Comparison of ENCODE assay signal across 17 mouse cellular contexts in the genomic region with DNA sequence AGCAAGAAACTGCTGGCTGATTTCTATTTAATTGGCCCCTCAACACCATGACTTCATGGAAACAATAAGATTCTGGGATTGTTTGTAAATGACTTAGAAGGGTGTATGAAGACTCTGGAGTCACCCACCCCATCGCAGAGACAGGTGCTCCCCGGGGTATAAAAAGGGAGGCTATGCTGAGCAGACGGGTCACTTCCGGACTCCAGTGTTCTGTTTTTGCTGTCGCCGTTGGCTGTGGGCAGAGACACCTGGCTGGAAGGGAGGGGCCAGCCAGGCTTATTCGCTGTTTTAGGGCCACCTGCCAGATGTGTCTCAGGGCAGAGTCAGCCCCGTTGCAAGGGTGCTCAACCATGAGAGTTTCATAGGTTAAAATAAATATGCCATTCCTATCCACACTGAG.
DNase-seq lines count a peak whose midpoint lies in the region; ATAC-seq and TF ChIP-seq lines count a peak whose summit lies in the region.
"Had no signal": no experiment of that assay in that cellular context is flagged by ENCODE, and none has a peak within 500 bp of the region (broad histone marks: within the 10 kb centered on the region; RNA-seq: fewer than 3 reads in every experiment).

No protein-coding gene starts in this region.

- H3K27ac ChIP-seq in heart, embryonic 16.5 days (ENCODE audit: low read length), result peak overlapping the region; percentile 65
- no peak overlapping the region for H3K27ac ChIP-seq in heart, embryonic 12.5 days (ENCODE audit: poor library complexity, severe bottlenecking)
- H3K27ac ChIP-seq in small intestine, adult 2 months (ENCODE audit: insufficient read depth, low read depth, low read length), result 0 out of 2 replicates have a peak overlapping the region, but pooled peaks have one; percentile 32
- H3K27ac ChIP-seq: embryonic facial prominence, embryonic 10.5 days; forebrain, embryonic 10.5 days; left cerebral cortex, adult 2 months; limb, embryonic 15.5 days had no signal

- peak; percentile 20; the same call in 1 of the 2 replicates for ATAC-seq in heart, embryonic 16.5 days (replicated peaks; ENCODE audit: extremely low read depth, insufficient read depth, low FRiP score)
- ATAC-seq in heart, embryonic 12.5 days (ENCODE audit: insufficient number of reproducible peaks, low FRiP score), result no peak
- ATAC-seq: intestine, embryonic 16.5 days had no signal

- 75% methylated on average over 8 of the region's 8 CpGs for WGBS in heart, embryonic 16.5 days
- WGBS in heart, embryonic 12.5 days, result 80% methylated on average over 8 of the region's 8 CpGs
- WGBS in small intestine, adult 2 months, result 35% methylated on average over 8 of the region's 8 CpGs

- H3K9me3 ChIP-seq in heart, embryonic 16.5 days (replicated peaks; ENCODE audit: control insufficient read depth, low read length), result no peaks in the 10 kb centered on the region
- no peaks in the 10 kb centered on the region for H3K9me3 ChIP-seq in heart, embryonic 12.5 days (replicated peaks)
- H3K9me3 ChIP-seq: embryonic facial prominence, embryonic 10.5 days; forebrain, embryonic 10.5 days; limb, embryonic 15.5 days; megakaryocyte, embryonic 14.5 days had no signal

- TF ChIP-seq POLR2A in small intestine, adult 2 months (IDR thresholded peaks at IDR 0.05; ENCODE audit: low read depth, low read length), result no peak

- no peak overlapping the region for H3K9ac ChIP-seq in heart, embryonic 16.5 days (ENCODE audit: low read length)
- H3K9ac ChIP-seq in heart, embryonic 12.5 days, result no peak overlapping the region
- H3K9ac ChIP-seq: limb, embryonic 15.5 days had no signal

- no peak for TF ChIP-seq CTCF in small intestine, adult 2 months (IDR thresholded peaks at IDR 0.05; ENCODE audit: extremely low read depth, insufficient read length, insufficient replicate concordance, low read depth, low read length)

- H3K4me2 ChIP-seq in heart, embryonic 16.5 days (ENCODE audit: low read depth, low read length), result no peak overlapping the region
- no peak overlapping the region for H3K4me2 ChIP-seq in heart, embryonic 12.5 days
- H3K4me2 ChIP-seq: limb, embryonic 15.5 days had no signal

- H3K27me3 ChIP-seq in heart, embryonic 16.5 days (ENCODE audit: control insufficient read depth, insufficient read depth, low read length), result no peaks in the 10 kb centered on the region
- no peaks in the 10 kb centered on the region for H3K27me3 ChIP-seq in heart, embryonic 12.5 days (replicated peaks)
- no peaks in the 10 kb centered on the region for H3K27me3 ChIP-seq in small intestine, adult 2 months (ENCODE audit: control insufficient read depth, insufficient read depth, low read length)
- H3K27me3 ChIP-seq: limb, embryonic 15.5 days had no signal

- DNase-seq in lung, postnatal 25 days (ENCODE audit: low spot score), result peak; percentile 56
- DNase-seq in lung, postnatal 14 days, result no peak
- DNase-seq in thymus, postnatal 4 days, result peak; percentile 82
- no peak for DNase-seq in adrenal gland, postnatal 14 days
- no peak for DNase-seq in cerebellum, postnatal 36 days
- DNase-seq: cerebellum, adult 2 months; gastrocnemius, postnatal 36 days; right cerebral cortex, postnatal 4 days had no signal

- peaks cover 17% of the 10 kb centered on the region for H3K4me1 ChIP-seq in heart, embryonic 16.5 days (ENCODE audit: control insufficient read depth, insufficient read depth, low read length)
- H3K4me1 ChIP-seq in heart, embryonic 12.5 days (replicated peaks), result peaks cover 66% of the 10 kb centered on the region
- peaks cover 14% of the 10 kb centered on the region for H3K4me1 ChIP-seq in small intestine, adult 2 months (ENCODE audit: control insufficient read depth, insufficient read depth, insufficient read length, low read length)
- H3K4me1 ChIP-seq: forebrain, embryonic 10.5 days had no signal

- peaks cover 5% of the 10 kb centered on the region; the same call in 1 of the 2 replicates for H3K36me3 ChIP-seq in heart, embryonic 16.5 days (ENCODE audit: control insufficient read depth, insufficient read depth)
- H3K36me3 ChIP-seq in heart, embryonic 12.5 days, result peaks cover 27% of the 10 kb centered on the region
- H3K36me3 ChIP-seq in small intestine, adult 2 months (ENCODE audit: control insufficient read depth, insufficient read depth, low read length), result no peaks in the 10 kb centered on the region; the same call in 1 of the 2 replicates
- H3K36me3 ChIP-seq: forebrain, embryonic 10.5 days had no signal

- no peak overlapping the region for H3K4me3 ChIP-seq in heart, embryonic 16.5 days (ENCODE audit: low read length)
- H3K4me3 ChIP-seq in heart, embryonic 12.5 days, result no peak overlapping the region
- no peak overlapping the region for H3K4me3 ChIP-seq in small intestine, adult 2 months (ENCODE audit: low read depth, low read length)
- H3K4me3 ChIP-seq: embryonic facial prominence, embryonic 10.5 days; forebrain, embryonic 10.5 days; left cerebral cortex, adult 2 months; limb, embryonic 15.5 days; megakaryocyte, embryonic 14.5 days had no signal

Comparison
In these comparisons a context has a peak if more than half of its experiments do, and no peak if none do; other contexts are left out.
1. DNase-seq: peak in lung, postnatal 25 days (single experiment) and thymus, postnatal 4 days (single experiment); none in lung, postnatal 14 days (single experiment), adrenal gland, postnatal 14 days (single experiment) and cerebellum, postnatal 36 days (0 of 2).